Mouse (Mus musculus) stomach, postnatal 0 days (tissue): ENCODE data around the gene St8sia4.

Source experiments
- CTCF ChIP-seq: IDR thresholded peaks from 2 replicates; pipeline ENCODE4 v1.5.1; 2016; ENCODE audit warnings: antibody characterized with exemption, low read depth, mild to moderate bottlenecking, moderate library complexity
- EP300 ChIP-seq: optimal IDR thresholded peaks from 2 replicates; pipeline ENCODE3; 2016; ENCODE audit warnings: antibody characterized with exemption

- TF ChIP-seq EP300 (no peak), CTCF (no peak)
Observed at GRCm38 (mm10) chr1:95583310-95583709, 84.1 kb downstream of the St8sia4 start.
